Comparison of ENCODE assay signal across 8 mouse cellular contexts in the genomic region with DNA sequence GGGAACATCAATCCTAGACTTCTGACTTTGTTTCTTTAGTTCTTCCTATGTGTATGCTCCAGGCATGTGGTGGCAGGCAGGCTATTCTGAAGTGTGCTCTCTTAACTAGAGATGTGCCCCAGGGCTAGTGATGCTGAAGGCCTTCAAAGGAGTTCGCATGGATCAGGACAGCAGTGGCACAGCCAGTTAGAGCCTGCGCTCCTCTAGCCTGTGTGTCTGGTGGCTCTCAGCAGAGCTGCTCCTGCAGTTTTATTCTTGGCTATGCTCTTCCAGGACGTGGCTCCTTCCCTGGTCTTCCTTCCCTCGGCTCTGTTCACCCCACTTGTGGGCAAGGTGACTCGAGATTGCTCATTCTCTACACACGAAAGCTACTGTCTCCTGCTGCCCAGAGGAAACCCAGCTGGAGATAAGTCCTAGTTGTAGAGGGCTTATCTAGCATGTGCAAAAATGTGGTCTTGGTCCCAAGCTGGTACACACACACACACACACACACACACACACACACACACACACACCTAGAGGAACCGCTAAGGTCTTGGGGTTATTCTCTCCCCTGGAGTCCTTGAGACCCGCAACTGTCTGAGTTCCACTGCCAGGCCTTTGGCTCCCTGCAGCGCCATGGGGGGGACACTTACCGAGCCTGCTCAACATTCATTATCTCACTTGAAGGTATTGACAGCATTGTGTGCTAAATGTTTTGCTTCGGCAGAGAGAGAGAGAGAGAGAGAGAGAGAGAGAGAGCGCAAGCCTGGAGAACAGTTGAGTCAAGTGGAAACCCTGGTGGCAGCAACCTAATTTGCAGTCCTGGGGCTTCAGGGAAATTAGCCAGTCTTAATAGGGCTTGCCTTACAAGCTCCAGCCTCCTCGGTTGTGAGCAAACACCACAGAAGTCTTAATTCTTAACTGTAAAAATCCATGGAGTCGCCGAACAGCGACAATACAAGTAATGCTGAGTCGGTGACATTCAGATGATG.
DNase-seq lines count a peak whose midpoint lies in the region; ATAC-seq and TF ChIP-seq lines count a peak whose summit lies in the region.

No protein-coding gene starts in this region.

- TF ChIP-seq EP300 in liver, embryonic 14.5 days (IDR thresholded peaks at IDR 0.05; ENCODE audit: low read depth) = no peak

- DNase-seq in heart, adult 11 months = peak; percentile 73
- DNase-seq in heart, postnatal 36 days = no peak
- no peak for DNase-seq in neural tube, embryonic 11.5 days (ENCODE audit: low spot score)
- DNase-seq in neural tube, embryonic 10.5 days (ENCODE audit: extremely low spot score, low spot score) = no peak
- no peak for DNase-seq in liver, embryonic 14.5 days (ENCODE audit: low read depth in 3 of 3, low spot score in 3 of 3)
- DNase-seq in Muller cell, postnatal 12 days (ENCODE audit: inconsistent ontology term) = no peak
- DNase-seq in layer of hippocampus, adult 9-11 months = no peak
- no peak for DNase-seq in urinary bladder, postnatal 25 days (ENCODE audit: low spot score)

- no peak overlapping the region for H3K4me2 ChIP-seq in neural tube, embryonic 11.5 days (ENCODE audit: low read depth)
- H3K4me2 ChIP-seq in liver, embryonic 14.5 days (ENCODE audit: low read depth) = peak overlapping the region; percentile 31

- H3K9me3 ChIP-seq in neural tube, embryonic 11.5 days (ENCODE audit: control insufficient read depth, low read length) = no peaks in the 10 kb centered on the region
- H3K9me3 ChIP-seq in liver, embryonic 14.5 days (ENCODE audit: control insufficient read depth, low read length) = no peaks in the 10 kb centered on the region

- WGBS in neural tube, embryonic 11.5 days = 41% methylated on average over 17 of the region's 17 CpGs
- WGBS in liver, embryonic 14.5 days (ENCODE audit: insufficient replicate concordance) = 24% methylated on average over 17 of the region's 17 CpGs

- H3K36me3 ChIP-seq in neural tube, embryonic 11.5 days (ENCODE audit: control insufficient read depth, insufficient read depth, low read length) = no peaks in the 10 kb centered on the region
- no peaks in the 10 kb centered on the region for H3K36me3 ChIP-seq in liver, embryonic 14.5 days (replicated peaks; ENCODE audit: control insufficient read depth, insufficient read depth, low read depth)

- no peak overlapping the region for H3K27ac ChIP-seq in neural tube, embryonic 11.5 days (ENCODE audit: low read depth, low read length)
- no peak overlapping the region for H3K27ac ChIP-seq in liver, embryonic 14.5 days

- no peak for TF ChIP-seq CTCF in liver, embryonic 14.5 days (IDR thresholded peaks at IDR 0.05; ENCODE audit: low read depth)

- peaks cover 3% of the 10 kb centered on the region; the same call in 1 of the 2 replicates for H3K4me1 ChIP-seq in neural tube, embryonic 11.5 days (ENCODE audit: control insufficient read depth, insufficient read depth, low read length)
- 0 out of 4 replicates have a peak, but pooled peaks cover 0 to 4% of the 10 kb centered on the region in 2 experiments for H3K4me1 ChIP-seq in liver, embryonic 14.5 days (replicated peaks; ENCODE audit: control insufficient read depth in 2 of 2, insufficient read depth in 2 of 2, low read length in 1 of 2)

- H3K9ac ChIP-seq in neural tube, embryonic 11.5 days (ENCODE audit: low read length) = no peak overlapping the region
- no peak overlapping the region for H3K9ac ChIP-seq in liver, embryonic 14.5 days (replicated peaks)

- H3K27me3 ChIP-seq in neural tube, embryonic 11.5 days (ENCODE audit: control insufficient read depth, insufficient read depth, low read length) = no peaks in the 10 kb centered on the region
- no peaks in the 10 kb centered on the region for H3K27me3 ChIP-seq in liver, embryonic 14.5 days (ENCODE audit: control insufficient read depth, insufficient read depth, low read length)

- ATAC-seq in neural tube, embryonic 11.5 days (ENCODE audit: insufficient read depth, low FRiP score, low TSS enrichment) = peak; percentile 45; the same call in 1 of the 2 replicates
- peak; percentile 18; the same call in 1 of the 2 replicates for ATAC-seq in liver, embryonic 14.5 days (ENCODE audit: insufficient read depth)

- intact Hi-C loops in heart, postnatal 36 days (cut with DNase I) = no loop called here

- no peak overlapping the region for H3K4me3 ChIP-seq in neural tube, embryonic 11.5 days (ENCODE audit: low read depth, low read length)
- no peak overlapping the region for H3K4me3 ChIP-seq in liver, embryonic 14.5 days (ENCODE audit: insufficient read depth in 1 of 2, low read depth in 2 of 2, low read length in 2 of 2)
